Mouse (Mus musculus) small intestine, adult 2 months (tissue): ENCODE measurements around the gene Muc5ac.
"Not testable (repeated sequence)": the region's sequence is repeated elsewhere in the genome, so short reads cannot be mapped to it uniquely, and the experiment has no call there.

Experiments used
- CTCF ChIP-seq: fragments of 200-500 bp; IDR thresholded peaks from 2 replicates; pipeline ENCODE4 v1.5.1; 2012; ENCODE audit warnings: low read depth, mild to moderate bottlenecking, control low read depth, inconsistent platforms, low read length, moderate library complexity, mixed read lengths; ENCODE audit not compliant: insufficient replicate concordance, insufficient read length; ENCODE audit errors: extremely low read depth
- POLR2A ChIP-seq: fragments of 200-500 bp; IDR thresholded peaks from 2 replicates; pipeline ENCODE4 v1.6.1; 2012; ENCODE audit warnings: low read depth, mild to moderate bottlenecking, control low read depth, inconsistent platforms, low read length, moderate library complexity

DNA sequence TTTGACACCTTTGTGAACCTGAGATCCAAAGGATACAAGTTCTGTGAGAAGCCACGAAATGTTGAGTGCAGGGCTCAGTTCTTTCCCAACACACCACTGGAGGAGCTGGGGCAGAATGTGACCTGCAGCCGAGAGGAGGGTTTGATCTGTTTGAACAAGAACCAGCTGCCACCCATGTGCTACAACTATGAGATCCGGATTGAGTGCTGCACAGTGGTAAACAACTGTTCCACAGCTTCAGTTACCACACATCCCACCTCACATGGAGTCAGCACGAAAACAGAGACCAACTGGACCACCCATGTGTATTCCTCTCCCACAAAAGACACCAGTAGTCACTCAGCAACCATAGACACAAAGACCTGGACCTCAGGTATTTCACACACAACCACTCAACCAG, 19.1 kb downstream of the Muc5ac start:
- not testable (repeated sequence) for TF ChIP-seq POLR2A, CTCF
